Mouse (Mus musculus) heart, embryonic 15.5 days (tissue): ENCODE measurements at regions not wholly inside any gene's neighbourhood (a gene's known extent, or its start where the extent isn't known, plus 50 kb on each side); places are given as distances from the start of the nearest gene placed in this dataset.
"Not testable (repeated sequence)": the region's sequence is repeated elsewhere in the genome, so short reads cannot be mapped to it uniquely, and the experiment has no call there.

Experiments
- ATAC-seq: fragments of 200-750 bp; cut with Nextera tagmentation; replicated peaks from 2 replicates; pipeline ENCODE4 v1.8.0; 2017; ENCODE audit warnings: low read depth, moderate TSS enrichment; ENCODE audit not compliant: insufficient number of reproducible peaks, insufficient read depth, low FRiP score
- H3K27ac ChIP-seq: fragments of 300-500 bp; sonication (generic); 2 replicates; pipeline ENCODE4 v1.5.1; 2015; ENCODE audit warnings: mild to moderate bottlenecking, inconsistent platforms
- H3K27me3 ChIP-seq: fragments of 300-500 bp; sonication (generic); 2 replicates; pipeline ENCODE4 v1.6.1; 2015; ENCODE audit warnings: inconsistent platforms
- H3K36me3 ChIP-seq: fragments of 300-500 bp; sonication (generic); 2 replicates; pipeline ENCODE4 v1.6.1; 2015; ENCODE audit warnings: mild to moderate bottlenecking, inconsistent platforms
- H3K4me1 ChIP-seq: fragments of 300-500 bp; sonication (generic); replicated peaks from 2 replicates; pipeline ENCODE4 v1.6.1; 2015; ENCODE audit warnings: inconsistent platforms
- H3K4me2 ChIP-seq: fragments of 300-500 bp; sonication (generic); 2 replicates; pipeline ENCODE4 v1.6.1; 2015; ENCODE audit warnings: inconsistent platforms, mild to moderate bottlenecking, moderate library complexity
- H3K4me3 ChIP-seq: fragments of 300-500 bp; sonication (generic); 2 replicates; pipeline ENCODE4 v1.5.1; 2015; ENCODE audit warnings: mild to moderate bottlenecking, inconsistent platforms
- H3K9ac ChIP-seq: fragments of 300-500 bp; sonication (generic); 2 replicates; pipeline ENCODE4 v1.6.1; 2015; ENCODE audit warnings: mild to moderate bottlenecking, inconsistent platforms
- H3K9me3 ChIP-seq: fragments of 300-500 bp; sonication (generic); replicated peaks from 2 replicates; pipeline ENCODE4 v1.6.1; 2016; ENCODE audit warnings: inconsistent platforms
- WGBS: fragments of 180-500 bp; shearing (Covaris S2); methylation state at CpG from one replicate; pipeline ENCODE4 v1.1.7; 2015; ENCODE audit warnings: mixed read lengths; 5-methylcytosine and 5-hydroxymethylcytosine counted together

DNA sequence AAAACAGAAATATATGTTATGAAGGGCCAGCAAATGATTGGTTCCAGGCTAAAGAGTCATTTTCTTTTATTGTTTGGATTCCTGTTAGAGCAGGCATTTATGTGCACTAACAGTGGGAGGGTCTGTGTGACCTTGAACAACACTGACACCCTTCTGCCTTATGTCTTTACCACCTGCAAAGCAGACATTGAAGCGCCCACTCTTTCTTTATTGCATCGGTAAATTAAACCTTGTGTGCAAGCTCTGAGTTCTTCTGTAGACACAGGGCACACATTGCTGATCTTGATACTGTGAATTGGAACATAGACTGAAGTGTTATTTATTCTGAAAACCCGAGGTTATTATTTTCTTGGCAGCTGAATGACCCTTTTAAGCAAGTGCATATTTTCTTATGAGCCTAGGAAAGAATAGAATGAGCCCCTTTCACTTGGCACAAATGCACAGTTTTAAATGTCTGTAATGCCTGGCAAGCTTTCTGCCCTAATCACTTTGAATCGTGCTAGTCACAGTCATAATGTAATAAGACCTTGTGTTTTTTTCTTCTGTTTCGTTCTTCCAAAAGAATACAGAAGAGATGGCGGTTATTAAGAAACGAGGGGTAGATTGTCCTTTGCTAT lies 125.1 kb upstream of the Cobl start:
- no peaks in the 10 kb centered on the region for H3K4me1 ChIP-seq
- 61% methylated on average over 7 of the region's 7 CpGs for WGBS
- no peak overlapping the region for H3K4me2 ChIP-seq
- H3K9ac ChIP-seq = no peak overlapping the region
- H3K27me3 ChIP-seq = no peaks in the 10 kb centered on the region
- no peak overlapping the region for H3K4me3 ChIP-seq
- no peak overlapping the region for H3K27ac ChIP-seq
- no peak for ATAC-seq
- no peaks in the 10 kb centered on the region for H3K9me3 ChIP-seq
- H3K36me3 ChIP-seq = no peaks in the 10 kb centered on the region

GRCm38 (mm10) chr11:12584851-12585680 lies 120.3 kb upstream of the Cobl start:
- not testable (repeated sequence) for ATAC-seq

GRCm38 (mm10) chr11:12578999-12579576 lies 114.3 kb upstream of the Cobl start:
- no peaks in the 10 kb centered on the region for H3K9me3 ChIP-seq
- H3K27me3 ChIP-seq = no peaks in the 10 kb centered on the region
- H3K27ac ChIP-seq = no peak overlapping the region
- no peak for ATAC-seq
- 33% methylated on average over 14 of the region's 14 CpGs for WGBS
- no peak overlapping the region for H3K4me2 ChIP-seq
- H3K9ac ChIP-seq = no peak overlapping the region
- H3K4me3 ChIP-seq = no peak overlapping the region
- H3K4me1 ChIP-seq = no peaks in the 10 kb centered on the region
- no peaks in the 10 kb centered on the region for H3K36me3 ChIP-seq

More at GRCm38 (mm10) chr11:12584851-12585680, 120.3 kb upstream of the Cobl start:
- not testable (repeated sequence) for H3K4me2 ChIP-seq, H3K4me1 ChIP-seq, H3K4me3 ChIP-seq, H3K27ac ChIP-seq, H3K9ac ChIP-seq, H3K27me3 ChIP-seq, H3K9me3 ChIP-seq, H3K36me3 ChIP-seq
- WGBS = 64% methylated on average over 2 of the region's 2 CpGs

GRCm38 (mm10) chr11:12559663-12560062 lies 94.9 kb upstream of the Cobl start:
- WGBS = 63% methylated on average over 5 of the region's 5 CpGs
- no peak overlapping the region for H3K9ac ChIP-seq
- H3K4me1 ChIP-seq = no peaks in the 10 kb centered on the region
- H3K36me3 ChIP-seq = no peaks in the 10 kb centered on the region
- H3K4me2 ChIP-seq = no peak overlapping the region
- no peak overlapping the region for H3K27ac ChIP-seq
- ATAC-seq = no peak
- H3K4me3 ChIP-seq = no peak overlapping the region
- H3K27me3 ChIP-seq = no peaks in the 10 kb centered on the region
- no peaks in the 10 kb centered on the region for H3K9me3 ChIP-seq

DNA sequence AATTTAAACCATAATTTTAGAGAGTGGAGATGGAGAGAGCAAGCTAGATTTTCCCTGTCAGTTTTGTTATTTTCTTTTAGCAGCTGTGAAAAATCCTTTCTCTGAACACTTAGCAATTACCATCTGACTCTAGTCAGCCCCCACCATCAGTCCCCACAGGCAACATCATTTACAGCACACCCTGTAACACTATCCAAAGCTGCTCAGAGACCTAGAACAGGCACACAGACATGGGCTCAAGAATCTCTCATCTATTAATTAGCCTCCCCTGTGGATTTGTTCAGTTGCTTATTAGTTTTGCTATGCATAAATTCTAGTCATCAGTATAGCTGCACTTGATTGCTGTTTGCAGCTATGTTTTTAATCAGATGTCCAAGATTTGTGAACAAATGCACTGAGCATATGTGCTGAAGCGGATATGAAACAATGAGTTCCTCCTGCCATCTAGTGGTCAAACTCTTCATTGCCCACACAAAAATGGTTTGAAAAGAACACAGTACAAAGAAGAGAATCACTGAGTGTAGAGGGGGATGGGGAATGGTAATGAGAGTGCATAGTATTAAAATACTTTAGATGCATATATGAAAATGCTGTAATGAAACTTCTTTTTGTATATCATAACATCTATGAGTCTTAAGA lies 94.4 kb upstream of the Cobl start:
- ATAC-seq = no peak
- Histone ChIP-seq H3K36me3 (no peaks in the 10 kb centered on the region), H3K9me3 (no peaks in the 10 kb centered on the region), H3K27me3 (no peaks in the 10 kb centered on the region), H3K4me2 (no peak overlapping the region), H3K4me1 (no peaks in the 10 kb centered on the region), H3K27ac (no peak overlapping the region), H3K4me3 (no peak overlapping the region), H3K9ac (no peak overlapping the region)
- 30% methylated on average over 1 of the region's 1 CpGs for WGBS

GRCm38 (mm10) chr11:12558176-12558575 lies 93.4 kb upstream of the Cobl start:
- Histone ChIP-seq H3K27ac (no peak overlapping the region), H3K9ac (no peak overlapping the region), H3K27me3 (no peaks in the 10 kb centered on the region), H3K4me1 (no peaks in the 10 kb centered on the region), H3K4me3 (no peak overlapping the region), H3K36me3 (no peaks in the 10 kb centered on the region), H3K4me2 (no peak overlapping the region), H3K9me3 (no peaks in the 10 kb centered on the region)
- ATAC-seq = no peak
- WGBS = 69% methylated on average over 8 of the region's 8 CpGs

DNA sequence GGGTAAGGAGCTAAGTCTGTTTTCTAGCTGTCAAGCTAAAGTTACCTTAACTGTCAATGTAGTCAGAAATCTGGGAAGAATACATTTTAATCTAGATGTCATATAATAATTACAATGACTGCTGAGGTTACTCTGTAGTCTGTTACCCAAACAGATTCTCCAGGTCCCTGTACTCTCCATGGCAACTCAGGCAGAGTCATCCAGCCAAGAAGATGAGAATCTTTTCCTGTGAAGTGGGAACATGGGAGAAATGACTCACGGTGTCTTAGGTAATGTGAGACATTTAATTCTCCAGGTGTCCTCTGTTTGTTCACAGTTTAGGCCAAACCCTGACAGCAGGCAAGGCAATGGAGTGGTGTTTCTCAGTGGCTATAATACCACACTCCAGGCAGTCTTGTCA lies 81.0 kb upstream of the Cobl start:
- no peak overlapping the region for H3K4me2 ChIP-seq
- WGBS = 67% methylated on average over 1 of the region's 1 CpGs
- H3K9me3 ChIP-seq = no peaks in the 10 kb centered on the region
- H3K4me1 ChIP-seq = no peaks in the 10 kb centered on the region
- H3K9ac ChIP-seq = no peak overlapping the region
- no peaks in the 10 kb centered on the region for H3K36me3 ChIP-seq
- H3K27ac ChIP-seq = no peak overlapping the region
- H3K4me3 ChIP-seq = no peak overlapping the region
- no peaks in the 10 kb centered on the region for H3K27me3 ChIP-seq
- no peak for ATAC-seq

- Histone ChIP-seq H3K9ac (no peak overlapping the region), H3K9me3 (no peaks in the 10 kb centered on the region), H3K4me1 (no peaks in the 10 kb centered on the region), H3K4me3 (no peak overlapping the region), H3K27ac (no peak overlapping the region), H3K27me3 (no peaks in the 10 kb centered on the region), H3K4me2 (no peak overlapping the region), H3K36me3 (no peaks in the 10 kb centered on the region)
- no peak for ATAC-seq
- 62% methylated on average over 1 of the region's 1 CpGs for WGBS
Observed at GRCm38 (mm10) chr11:12543042-12543441, 78.3 kb upstream of the Cobl start.

DNA sequence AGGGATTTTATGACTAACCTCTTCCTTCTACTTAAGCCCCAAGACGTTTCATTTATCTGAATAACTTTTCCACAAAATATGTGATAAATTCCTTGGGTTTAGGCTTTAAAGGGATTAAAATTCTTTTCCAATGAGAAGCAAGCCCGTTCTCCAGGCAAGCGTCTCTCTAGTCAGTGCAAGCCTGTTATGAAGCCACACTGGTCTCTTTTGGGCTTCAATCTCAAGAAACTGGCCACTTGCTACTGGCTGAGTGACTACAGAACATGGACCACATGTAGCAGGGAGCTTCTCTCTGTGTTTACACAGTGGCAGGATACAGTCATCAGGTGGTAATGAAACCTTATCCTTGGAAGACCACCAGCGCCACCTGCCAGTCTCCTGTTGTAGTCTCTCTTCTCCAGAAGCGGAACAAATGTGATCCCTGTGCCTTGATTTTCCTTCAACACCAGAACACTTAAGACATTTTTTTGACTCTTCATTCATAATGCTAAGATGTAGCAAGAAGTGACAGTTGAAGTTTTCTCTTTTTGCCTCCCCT lies 75.6 kb upstream of the Cobl start:
- Histone ChIP-seq H3K4me1 (no peaks in the 10 kb centered on the region), H3K9ac (no peak overlapping the region), H3K9me3 (no peaks in the 10 kb centered on the region), H3K36me3 (no peaks in the 10 kb centered on the region), H3K27ac (no peak overlapping the region), H3K4me3 (no peak overlapping the region), H3K27me3 (no peaks in the 10 kb centered on the region), H3K4me2 (no peak overlapping the region)
- WGBS = 53% methylated on average over 5 of the region's 5 CpGs
- no peak for ATAC-seq

DNA sequence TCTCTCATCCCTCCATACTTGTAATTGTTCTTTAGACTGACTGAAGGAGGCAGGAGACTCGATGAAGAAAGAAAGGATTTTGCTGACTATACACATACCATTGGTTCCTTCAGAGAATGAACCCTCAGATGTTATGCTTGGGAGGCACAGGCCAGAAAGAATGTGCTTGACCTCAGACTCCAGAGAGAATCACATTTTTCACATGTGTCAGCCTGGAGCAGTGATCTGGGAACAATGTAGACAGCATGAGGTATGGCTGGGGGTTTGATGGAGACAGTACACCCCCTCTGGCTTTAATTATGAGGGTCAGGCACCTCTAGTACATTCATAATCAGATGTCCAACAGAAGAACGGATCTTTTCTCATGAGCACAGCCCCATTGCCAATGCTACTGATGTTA lies 70.3 kb upstream of the Cobl start:
- H3K4me1 ChIP-seq = no peaks in the 10 kb centered on the region; the same call in 1 of the 2 replicates
- WGBS = 63% methylated on average over 2 of the region's 2 CpGs
- ATAC-seq = no peak
- H3K4me2 ChIP-seq = no peak overlapping the region
- H3K36me3 ChIP-seq = no peaks in the 10 kb centered on the region
- H3K9ac ChIP-seq = no peak overlapping the region
- H3K27me3 ChIP-seq = no peaks in the 10 kb centered on the region
- no peak overlapping the region for H3K4me3 ChIP-seq
- no peaks in the 10 kb centered on the region for H3K9me3 ChIP-seq
- H3K27ac ChIP-seq = no peak overlapping the region

DNA sequence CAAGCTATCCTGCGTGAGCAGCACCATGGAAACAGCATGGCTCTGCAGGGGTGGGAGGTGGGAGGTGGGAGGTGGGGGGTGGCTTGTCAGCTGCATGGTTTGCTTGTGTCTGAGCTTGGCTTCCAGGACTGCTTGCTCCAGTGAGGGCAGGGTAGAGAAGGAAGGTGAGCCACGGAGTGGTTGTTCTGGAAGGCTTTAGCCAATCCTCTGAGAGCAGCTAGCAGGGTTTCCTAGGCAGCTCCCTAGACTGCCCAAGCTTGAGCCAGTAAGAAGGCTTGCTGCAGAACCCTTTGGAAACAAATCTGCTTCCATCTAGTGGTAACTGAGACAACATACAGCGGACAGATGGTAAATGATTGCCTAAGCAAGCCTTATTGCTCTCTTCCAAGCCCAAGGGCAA lies 67.5 kb upstream of the Cobl start:
- 8% methylated on average over 3 of the region's 3 CpGs for WGBS
- H3K9me3 ChIP-seq = no peaks in the 10 kb centered on the region
- no peak overlapping the region for H3K4me3 ChIP-seq
- no peak overlapping the region for H3K9ac ChIP-seq
- H3K27ac ChIP-seq = no peak overlapping the region
- ATAC-seq = peak; percentile 89
- no peaks in the 10 kb centered on the region for H3K27me3 ChIP-seq
- no peaks in the 10 kb centered on the region; the same call in 1 of the 2 replicates for H3K4me1 ChIP-seq
- no peak overlapping the region for H3K4me2 ChIP-seq
- no peaks in the 10 kb centered on the region for H3K36me3 ChIP-seq
